Mouse (Mus musculus) frontal cortex, adult 2 months (tissue): ENCODE measurements around the gene Kdm5b. TPM values are rescaled to one million over a fixed set of nuclear protein-coding genes. Genes with fewer than 3 reads are reported as not detected.

Experiments used
- DNase-seq, 2 experiments: peaks; one replicate each; pipeline ENCODE4 v3.0.0; 2022; ENCODE audit warnings: low spot score in 1 of 2; ENCODE audit errors: extremely low spot score in 1 of 2
- polyA plus RNA-seq: library from polyadenylated mRNA; depleted of rRNA; stranded (reverse); fragments of >200 nt; gene quantifications from 2 replicates; pipeline ENCODE4 v1.2.3, GENCODE M21; 2012

Kdm5b gene
- polyA plus RNA-seq, 1 experiment = 31.5 TPM

DNA sequence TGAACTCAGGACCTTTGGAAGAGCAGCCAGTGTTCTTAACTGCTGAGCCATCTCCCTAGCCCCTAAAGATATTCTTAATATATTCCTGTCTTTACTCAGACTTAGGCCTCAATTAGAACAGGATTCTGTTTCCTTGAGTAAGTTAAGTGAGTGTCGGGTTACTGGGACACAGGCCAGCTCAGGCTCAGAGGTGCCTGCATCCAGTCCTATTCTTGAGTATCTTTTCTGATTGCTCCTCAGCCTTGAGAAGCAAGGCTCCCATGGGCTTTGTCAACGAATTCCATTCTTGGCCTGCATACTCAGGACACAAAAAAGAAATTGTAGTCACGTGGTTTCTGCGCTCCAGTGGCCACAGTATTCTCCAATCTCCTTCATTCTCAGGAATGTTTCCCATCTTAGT, 11.7 kb upstream of the Kdm5b start:
- no peak for DNase-seq

- no peak for DNase-seq
These were observed 10.3 kb upstream of the Kdm5b start, which contains the start of gene Mgat4e for GRCm38 (mm10) chr1:134549632-134550132. TSS of gene Mgat4e (minus strand) at chr1:134549682.

- no peak for DNase-seq
These were observed 8.1 kb upstream of the Kdm5b start for GRCm38 (mm10) chr1:134551869-134552268.

GRCm38 (mm10) chr1:134552396-134552795, 7.6 kb upstream of the Kdm5b start:
- no peak for DNase-seq

DNA sequence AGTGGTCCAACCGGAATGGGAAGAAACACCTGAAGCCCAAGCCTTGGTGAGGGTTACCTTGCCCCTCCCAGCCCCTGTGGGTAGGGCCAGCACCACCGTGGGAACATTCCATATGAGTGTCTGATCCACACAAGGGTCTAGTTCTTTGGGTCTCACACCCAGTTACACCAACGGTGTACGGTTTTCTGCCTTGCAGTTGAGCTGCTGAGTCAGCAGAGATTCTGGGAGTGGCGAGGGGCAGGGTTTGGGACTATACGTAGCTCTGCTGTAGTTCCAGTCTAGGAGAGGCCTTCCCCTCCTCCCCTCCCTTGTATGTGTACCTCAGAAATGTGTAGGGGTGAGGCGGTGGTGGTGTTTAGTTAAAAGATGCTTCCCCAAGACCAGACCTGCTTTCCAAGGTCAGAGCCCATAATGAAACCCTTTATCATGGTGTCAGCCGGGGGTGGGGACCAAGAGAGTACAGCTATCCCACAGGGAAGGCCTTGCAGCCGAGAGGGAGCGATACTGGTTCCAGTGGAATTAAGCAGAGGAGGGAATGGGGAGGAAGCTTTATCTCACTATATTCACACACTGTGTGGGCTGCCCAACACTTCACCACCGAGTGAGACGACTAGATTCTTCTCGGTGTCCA, 4.6 kb upstream of the Kdm5b start:
- DNase-seq = no peak

DNA sequence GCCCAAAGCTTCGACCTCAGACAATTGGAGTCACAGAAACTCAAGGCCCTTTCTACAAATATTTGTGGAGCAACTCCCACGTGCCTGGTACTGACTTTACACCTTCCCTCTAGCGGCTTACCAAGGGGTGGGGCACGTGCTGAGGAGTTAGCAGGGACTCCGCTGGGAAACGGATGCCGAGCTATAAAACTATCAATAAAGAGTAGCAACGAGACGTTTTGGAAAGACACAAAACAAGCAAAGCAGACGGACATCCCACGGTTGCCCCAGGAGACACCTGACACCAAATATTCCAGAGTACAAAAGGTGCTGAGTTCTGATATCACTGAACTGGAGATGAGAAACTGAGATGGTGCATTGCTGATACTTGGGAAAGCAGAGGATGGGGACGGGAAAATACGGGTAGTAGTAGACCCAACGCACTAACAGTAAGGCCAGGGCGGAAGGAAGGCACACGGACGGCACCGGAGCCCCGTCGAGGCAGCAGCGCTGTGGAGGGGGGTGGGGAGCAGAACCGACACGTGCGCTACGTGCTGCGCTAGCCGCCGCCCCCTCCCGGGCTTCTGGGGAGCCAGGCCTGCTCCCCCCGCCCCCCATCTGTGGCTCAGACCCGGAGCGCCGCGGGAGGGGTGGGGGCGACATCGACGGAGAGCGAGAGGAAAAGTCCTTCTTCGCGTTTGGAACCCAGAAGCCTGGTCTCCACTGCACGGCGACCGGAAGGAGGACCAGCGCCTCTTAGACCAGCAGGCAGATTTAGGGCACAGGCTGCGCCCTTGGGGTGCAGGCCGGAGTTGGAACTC, 3.9 kb upstream of the Kdm5b start:
- DNase-seq = peak in 1 of 2 experiments; percentile 56

- DNase-seq = peak; percentile 94 to 96
These were observed 3.2 kb upstream of the Kdm5b start for GRCm38 (mm10) chr1:134556671-134557218.

GRCm38 (mm10) chr1:134558511-134558910, 1.5 kb upstream of the Kdm5b start:
- no peak for DNase-seq

GRCm38 (mm10) chr1:134559226-134559625, 745 bp upstream of the Kdm5b start:
- no peak for DNase-seq

GRCm38 (mm10) chr1:134560396-134560795, 425 bp downstream of the Kdm5b start:
- peak in 1 of 2 experiments; percentile 41 for DNase-seq

DNA sequence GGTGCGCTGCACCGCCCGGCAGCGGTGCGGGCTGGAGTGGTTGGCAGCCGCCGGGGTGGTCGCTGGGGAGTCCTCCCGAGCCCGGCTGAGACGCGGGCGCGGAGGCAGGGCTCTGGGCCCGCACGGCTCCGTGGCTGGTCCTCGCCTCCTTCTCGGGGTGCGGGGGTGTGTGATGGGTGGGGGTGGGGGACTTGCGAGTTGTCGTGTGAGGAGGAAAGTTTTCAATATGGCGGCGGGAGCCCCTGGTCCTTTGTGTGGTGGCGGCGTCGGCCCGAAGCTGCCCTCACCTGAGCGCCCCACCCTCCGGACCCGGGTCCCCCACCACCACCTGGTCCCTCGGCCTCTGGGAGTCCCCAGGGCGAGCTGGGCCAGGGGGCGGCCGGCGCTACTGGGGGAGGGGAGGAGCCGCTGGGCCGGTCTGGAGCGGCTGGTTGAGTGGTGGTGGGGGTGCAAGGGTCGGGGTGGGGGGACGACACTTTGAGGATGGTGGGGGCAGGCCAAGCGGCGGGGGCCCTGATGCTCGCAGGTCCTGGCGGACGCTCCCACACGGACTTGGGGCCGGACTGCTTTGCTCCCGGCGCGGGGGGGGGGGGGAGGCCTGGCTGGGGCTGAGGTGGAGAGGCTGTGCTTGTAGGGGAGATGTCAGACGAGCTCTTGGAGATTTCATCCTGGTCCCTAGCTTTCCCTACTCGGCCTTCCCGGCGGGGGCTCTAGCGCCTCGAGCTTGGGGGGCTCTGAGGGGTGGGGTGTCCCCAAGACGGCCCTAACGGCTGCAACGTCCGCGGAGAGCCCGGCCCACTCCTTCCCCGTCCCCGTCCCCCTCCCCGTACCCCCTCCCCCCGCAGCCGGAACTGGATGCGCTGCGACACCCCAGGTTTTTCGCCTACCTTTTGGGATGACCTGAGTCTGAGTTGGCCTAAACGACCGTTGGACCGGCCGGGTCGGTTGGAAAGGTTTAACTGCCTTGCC, 1.1 kb downstream of the Kdm5b start:
- peak in 1 of 2 experiments; percentile 26 for DNase-seq

DNA sequence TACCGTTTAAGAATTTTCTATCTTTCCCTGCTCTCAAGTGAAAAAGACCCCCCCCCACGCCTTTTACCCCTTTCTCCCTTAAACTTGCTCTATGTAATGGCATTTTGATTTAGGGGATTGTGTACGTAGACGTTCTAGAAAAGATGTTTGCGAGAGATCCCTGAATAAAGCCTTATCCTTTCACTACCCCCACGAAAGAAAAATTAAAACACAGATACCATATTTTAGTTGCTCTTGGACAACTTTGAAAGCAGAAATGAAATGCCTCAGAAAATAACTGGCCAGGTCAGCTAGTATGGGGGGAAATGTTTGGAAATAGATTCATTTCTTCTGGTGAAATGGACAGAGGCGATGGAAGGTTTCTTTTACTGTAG, 1.8 kb downstream of the Kdm5b start:
- DNase-seq = no peak

DNA sequence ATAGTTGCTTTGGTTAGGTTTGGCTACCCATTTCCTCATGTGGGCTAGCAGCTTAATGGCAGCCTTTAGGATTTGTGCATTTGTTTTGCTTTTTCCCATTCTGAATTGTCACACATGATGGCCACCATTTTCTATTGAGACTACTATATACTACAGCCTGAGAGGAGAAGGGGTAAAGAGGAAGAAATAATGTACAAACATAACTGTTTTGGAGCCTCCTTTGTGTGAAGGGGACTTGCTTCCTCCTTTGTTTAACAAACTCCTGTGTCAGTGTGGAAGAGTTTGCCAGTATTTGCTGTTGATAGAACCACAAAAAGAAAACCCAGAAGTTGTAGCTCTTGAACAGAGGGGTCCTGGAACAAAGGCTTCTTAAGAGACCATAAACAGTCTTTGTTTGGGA, 2.5 kb downstream of the Kdm5b start:
- no peak for DNase-seq

DNA sequence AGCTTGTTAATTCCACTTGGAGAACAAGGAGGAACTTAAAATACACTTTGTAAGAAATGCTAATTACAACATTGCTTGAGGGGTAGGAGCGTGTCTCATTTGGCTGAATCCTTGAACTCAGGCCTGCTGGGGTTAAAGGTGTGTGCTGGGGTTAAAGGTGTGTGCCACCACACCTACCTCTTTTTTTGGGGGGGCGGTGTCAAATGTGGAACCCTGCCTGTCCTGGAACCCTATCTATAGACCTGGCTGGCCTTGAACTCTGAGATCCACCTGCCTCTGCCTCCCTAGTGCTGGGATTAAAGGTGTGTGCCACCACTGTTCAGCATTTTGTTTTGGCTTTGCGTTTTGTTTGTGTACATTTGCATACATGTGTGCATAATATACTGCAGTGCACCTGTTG, 3.8 kb downstream of the Kdm5b start:
- no peak for DNase-seq

- no peak for DNase-seq
These were observed 7.5 kb downstream of the Kdm5b start for GRCm38 (mm10) chr1:134567511-134567910.

DNA sequence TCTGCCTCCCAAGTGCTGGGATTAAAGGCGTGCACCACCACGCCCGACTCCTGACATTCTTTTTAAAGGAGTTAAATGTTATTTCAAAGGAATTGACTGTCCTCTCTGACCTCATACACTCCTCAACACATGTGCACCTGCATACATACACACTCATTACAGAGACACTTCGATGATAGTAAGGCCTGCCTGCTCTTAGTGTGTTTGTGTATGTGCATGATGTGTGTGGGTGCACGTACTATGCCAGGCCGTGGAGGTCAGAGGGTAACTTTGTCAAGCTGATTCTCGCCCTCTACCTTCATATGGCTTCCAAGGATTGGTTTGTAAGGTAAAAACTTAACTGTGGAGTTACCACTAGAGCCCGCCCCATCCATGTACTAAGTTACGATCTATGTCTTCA, 10.2 kb downstream of the Kdm5b start:
- DNase-seq = no peak

GRCm38 (mm10) chr1:134570631-134571030, 10.7 kb downstream of the Kdm5b start:
- DNase-seq = no peak

GRCm38 (mm10) chr1:134573300-134573931, 13.4 kb downstream of the Kdm5b start:
- DNase-seq = no peak

GRCm38 (mm10) chr1:134573932-134574315, 14.0 kb downstream of the Kdm5b start:
- no peak for DNase-seq
